Mouse (Mus musculus): Measurements from ENCODE around the gene Copz1.

DNA sequence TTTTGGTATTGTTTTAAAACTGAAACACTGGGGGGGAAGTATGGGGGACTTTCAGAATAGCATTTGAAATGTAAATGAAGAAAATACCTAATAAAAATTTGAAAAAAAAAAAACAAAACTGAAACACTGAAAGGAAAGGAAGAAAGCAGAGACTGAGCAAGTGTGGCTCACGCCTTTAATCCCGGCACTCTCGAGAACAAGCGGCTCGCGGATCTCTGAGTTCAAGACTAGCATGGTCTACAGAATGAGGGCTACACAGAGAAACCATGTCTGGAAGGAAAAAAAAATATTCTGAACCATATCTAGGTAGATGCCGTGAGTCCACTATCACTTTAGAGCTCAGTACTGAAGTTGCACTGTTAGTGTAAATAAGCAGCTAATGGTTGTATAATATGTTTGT, 35.2 kb upstream of the Copz1 start:
- TF ChIP-seq CTCF (IDR thresholded peaks at IDR 0.05) (no peak), POLR2A (IDR thresholded peaks at IDR 0.05; ENCODE audit: insufficient read depth, low read depth, low read length) (no peak), EP300 (IDR thresholded peaks at IDR 0.05; ENCODE audit: insufficient read depth, low read depth, low read length) (no peak)

Measured in heart, adult 2 months (tissue).